ENCODE assay signal across 12 mouse cellular contexts in genomic region chr1:61402339-61402738, GRCm38 (mm10).
A peak's percentile ranks its signal among the peaks of the same experiment; 100 is the strongest.
DNase-seq lines count a peak whose midpoint lies in the region; ATAC-seq and TF ChIP-seq lines count a peak whose summit lies in the region.
"Had no signal": no experiment of that assay in that cellular context is flagged by ENCODE, and none has a peak within 500 bp of the region (broad histone marks: within the 10 kb centered on the region; RNA-seq: fewer than 3 reads in every experiment).

No protein-coding gene starts in this region.

- no peak for TF ChIP-seq EP300 in CH12.LX (IDR thresholded peaks at IDR 0.05; ENCODE audit: low read length)

- dilution Hi-C loops in CH12.LX (cut with MboI; ENCODE audit: extremely low pct_ligation_motif_present, extremely low pct_unique_long_range_greater_than_20kb, low sequenced_read_pairs) = no loop called here

- no peak overlapping the region for H3K27ac ChIP-seq in heart, embryonic 15.5 days
- H3K27ac ChIP-seq in CH12.LX (ENCODE audit: insufficient read depth, low read depth) = no peak overlapping the region
- no peak overlapping the region for H3K27ac ChIP-seq in embryonic facial prominence, embryonic 15.5 days (replicated peaks)
- H3K27ac ChIP-seq in limb, embryonic 15.5 days = no peak overlapping the region

- no peaks in the 10 kb centered on the region for H3K4me1 ChIP-seq in heart, embryonic 15.5 days (replicated peaks)
- H3K4me1 ChIP-seq in CH12.LX (ENCODE audit: control insufficient read depth in 1 of 2, insufficient read depth in 2 of 2) = no peaks in the 10 kb centered on the region
- 0 out of 2 replicates have a peak, but pooled peaks cover 2% of the 10 kb centered on the region for H3K4me1 ChIP-seq in embryonic facial prominence, embryonic 15.5 days
- H3K4me1 ChIP-seq in limb, embryonic 15.5 days = peaks cover 4% of the 10 kb centered on the region; the same call in 1 of the 2 replicates

- no peak overlapping the region for H3K9ac ChIP-seq in heart, embryonic 15.5 days
- H3K9ac ChIP-seq in CH12.LX (ENCODE audit: insufficient read depth, low read depth) = no peak overlapping the region
- no peak overlapping the region for H3K9ac ChIP-seq in embryonic facial prominence, embryonic 15.5 days
- H3K9ac ChIP-seq in limb, embryonic 15.5 days = no peak overlapping the region

- TF ChIP-seq RAD21 in CH12.LX (IDR thresholded peaks at IDR 0.05; ENCODE audit: low read depth, low read length) = no peak

- H3K9me3 ChIP-seq in heart, embryonic 15.5 days (replicated peaks) = no peaks in the 10 kb centered on the region
- H3K9me3 ChIP-seq in CH12.LX (replicated peaks; ENCODE audit: low read length) = no peaks in the 10 kb centered on the region
- H3K9me3 ChIP-seq in embryonic facial prominence, embryonic 15.5 days (replicated peaks) = no peaks in the 10 kb centered on the region
- H3K9me3 ChIP-seq in limb, embryonic 15.5 days = no peaks in the 10 kb centered on the region

- in situ Hi-C loops in CH12.LX (cut with MboI; ENCODE audit: low pct_ligation_motif_present, low pct_unique_long_range_greater_than_20kb, low sequenced_read_pairs) = no loop called here

- peak overlapping the region; percentile 23 for H3K4me3 ChIP-seq in heart, embryonic 15.5 days
- no peak overlapping the region for H3K4me3 ChIP-seq in CH12.LX (replicated peaks in 1 of 3; ENCODE audit: low read depth in 2 of 3, low read length in 2 of 3, poor library complexity in 1 of 3)
- H3K4me3 ChIP-seq in embryonic facial prominence, embryonic 15.5 days (replicated peaks) = no peak overlapping the region
- 0 out of 2 replicates have a peak overlapping the region, but pooled peaks have one; percentile 15 for H3K4me3 ChIP-seq in limb, embryonic 15.5 days

- no peaks in the 10 kb centered on the region for H3K27me3 ChIP-seq in heart, embryonic 15.5 days
- no peaks in the 10 kb centered on the region for H3K27me3 ChIP-seq in CH12.LX (replicated peaks)
- H3K27me3 ChIP-seq in embryonic facial prominence, embryonic 15.5 days = no peaks in the 10 kb centered on the region
- no peaks in the 10 kb centered on the region for H3K27me3 ChIP-seq in limb, embryonic 15.5 days

- no peaks in the 10 kb centered on the region for H3K79me2 ChIP-seq in CH12.LX (replicated peaks; ENCODE audit: control insufficient read depth, extremely low read depth, insufficient read depth, poor library complexity, severe bottlenecking)

- no peak for ATAC-seq in heart, embryonic 15.5 days (replicated peaks; ENCODE audit: insufficient number of reproducible peaks, insufficient read depth, low FRiP score, low read depth)
- ATAC-seq in embryonic facial prominence, embryonic 15.5 days (ENCODE audit: insufficient number of reproducible peaks, low FRiP score, low TSS enrichment, low read depth) = no peak
- no peak for ATAC-seq in limb, embryonic 15.5 days (ENCODE audit: insufficient number of reproducible peaks, low FRiP score, low TSS enrichment, low read depth)
- ATAC-seq in monocyte, adult 5-6 weeks (replicated peaks; ENCODE audit: insufficient number of reproducible peaks, low FRiP score, low TSS enrichment, poor library complexity, severe bottlenecking) = no peak

- 51% methylated on average over 8 of the region's 8 CpGs for WGBS in heart, embryonic 15.5 days
- 62% methylated on average over 8 of the region's 8 CpGs for WGBS in embryonic facial prominence, embryonic 15.5 days
- 33% methylated on average over 8 of the region's 8 CpGs for WGBS in limb, embryonic 15.5 days

- TF ChIP-seq POLR2A in CH12.LX (IDR thresholded peaks at IDR 0.05; ENCODE audit: low read depth, low read length) = no peak

- intact Hi-C loops in heart, postnatal 36 days (cut with DNase I) = no loop called here

- no peak for TF ChIP-seq CTCF in CH12.LX (conservative IDR thresholded peaks at IDR 0.05 in 1 of 2, IDR thresholded peaks at IDR 0.05 in 1 of 2; ENCODE audit: low read depth in 2 of 2, low read length in 2 of 2)

- no peak for DNase-seq in heart, postnatal 36 days
- DNase-seq in CH12.LX (ENCODE audit: extremely low read depth) = no peak
- DNase-seq in adrenal gland, adult 2 months = no peak
- no peak for DNase-seq in embryo, embryonic 10 days (ENCODE audit: low spot score)
- DNase-seq: gastrocnemius, postnatal 10 days; kidney, postnatal 10 days; lung, adult 18-20 months; spleen, adult 18-20 months had no signal

- H3K36me3 ChIP-seq in heart, embryonic 15.5 days = no peaks in the 10 kb centered on the region
- no peaks in the 10 kb centered on the region for H3K36me3 ChIP-seq in CH12.LX (replicated peaks in 1 of 2; ENCODE audit: control insufficient read depth in 1 of 2, insufficient read depth in 1 of 2, low read length in 1 of 2)
- no peaks in the 10 kb centered on the region for H3K36me3 ChIP-seq in embryonic facial prominence, embryonic 15.5 days
- no peaks in the 10 kb centered on the region for H3K36me3 ChIP-seq in limb, embryonic 15.5 days

- peak overlapping the region; percentile 50 for H3K4me2 ChIP-seq in heart, embryonic 15.5 days
- peak overlapping the region; percentile 26; the same call in 1 of the 2 replicates for H3K4me2 ChIP-seq in CH12.LX (ENCODE audit: insufficient read depth, low read depth, poor library complexity, severe bottlenecking)
- 0 out of 2 replicates have a peak overlapping the region, but pooled peaks have one; percentile 1 for H3K4me2 ChIP-seq in embryonic facial prominence, embryonic 15.5 days (replicated peaks)
- peak overlapping the region; percentile 26; the same call in 1 of the 2 replicates for H3K4me2 ChIP-seq in limb, embryonic 15.5 days

TF ChIP-seq in CH12.LX, 34 proteins besides CTCF, POLR2A, EP300 and RAD21:
- TF ChIP-seq HCFC1 (IDR thresholded peaks at IDR 0.05; ENCODE audit: low read depth, low read length) (no peak), ETS1 (conservative IDR thresholded peaks at IDR 0.05; ENCODE audit: low read depth, low read length) (no peak), RCOR1 (conservative IDR thresholded peaks at IDR 0.05; ENCODE audit: low read depth, low read length) (no peak), SMC3 (IDR thresholded peaks at IDR 0.05; ENCODE audit: low read depth, low read length) (no peak), SIN3A (IDR thresholded peaks at IDR 0.05; ENCODE audit: low read length) (no peak), TCF12 (IDR thresholded peaks at IDR 0.05; ENCODE audit: low read depth, low read length) (no peak), JUND (conservative IDR thresholded peaks at IDR 0.05; ENCODE audit: low read depth, low read length) (no peak), CHD1 (IDR thresholded peaks at IDR 0.05; ENCODE audit: low read depth, low read length) (no peak), ELF1 (IDR thresholded peaks at IDR 0.05; ENCODE audit: low read depth, low read length) (no peak), MEF2A (IDR thresholded peaks at IDR 0.05; ENCODE audit: borderline replicate concordance, low read depth, low read length) (no peak), NELFE (IDR thresholded peaks at IDR 0.05; ENCODE audit: low read depth, low read length) (no peak), NRF1 (IDR thresholded peaks at IDR 0.05; ENCODE audit: low read depth, low read length) (no peak), IRF4 (IDR thresholded peaks at IDR 0.05; ENCODE audit: low read depth, low read length) (no peak), MAFK (IDR thresholded peaks at IDR 0.05; ENCODE audit: insufficient replicate concordance, low read length) (no peak), MAZ (IDR thresholded peaks at IDR 0.05; ENCODE audit: low read depth, low read length) (no peak), ZMIZ1 (IDR thresholded peaks at IDR 0.05; ENCODE audit: low read depth, low read length) (no peak), POLR2AphosphoS2 (IDR thresholded peaks at IDR 0.05; ENCODE audit: low read depth, low read length) (no peak), E2F4 (IDR thresholded peaks at IDR 0.05; ENCODE audit: insufficient replicate concordance, low read depth, low read length) (no peak), UBTF (IDR thresholded peaks at IDR 0.05; ENCODE audit: low read depth, low read length) (no peak)
TF ChIP-seq in CH12.LX: peak in this region for 0.

Comparison
In these comparisons a context has a peak if more than half of its experiments do, and no peak if none do; other contexts are left out.
1. H3K4me3 ChIP-seq: peak in heart, embryonic 15.5 days (single experiment) and limb, embryonic 15.5 days (single experiment); none in CH12.LX (0 of 3) and embryonic facial prominence, embryonic 15.5 days (single experiment).
2. Peak in every context shown above with its lines, with median percentiles within 50 percentile points of each other: H3K4me2 ChIP-seq.